Mouse (Mus musculus) adrenal gland, postnatal 0 days (tissue): ENCODE data around the gene Mri1. TPM values are rescaled to one million over a fixed set of nuclear protein-coding genes. Genes with fewer than 3 reads are reported as not detected.

Experiments
- microRNA-seq: library from miRNA; unstranded; fragments of <30 nt; microRNA quantifications from one replicate; pipeline ENCODE4, GENCODE M21; 2016; ENCODE audit warnings: borderline replicate concordance; ENCODE audit not compliant: insufficient number of aligned reads
- polyA plus RNA-seq: library from polyadenylated mRNA; unstranded; fragments of >200 nt; fragmentation: Nextera tagmentation; extraction: Ambion mirVana; gene quantifications from 2 replicates; pipeline ENCODE4 v1.2.1, GENCODE M21; 2015

The Mri1 gene
- 56.0 and 87.5 TPM in 2 replicates for polyA plus RNA-seq

DNA sequence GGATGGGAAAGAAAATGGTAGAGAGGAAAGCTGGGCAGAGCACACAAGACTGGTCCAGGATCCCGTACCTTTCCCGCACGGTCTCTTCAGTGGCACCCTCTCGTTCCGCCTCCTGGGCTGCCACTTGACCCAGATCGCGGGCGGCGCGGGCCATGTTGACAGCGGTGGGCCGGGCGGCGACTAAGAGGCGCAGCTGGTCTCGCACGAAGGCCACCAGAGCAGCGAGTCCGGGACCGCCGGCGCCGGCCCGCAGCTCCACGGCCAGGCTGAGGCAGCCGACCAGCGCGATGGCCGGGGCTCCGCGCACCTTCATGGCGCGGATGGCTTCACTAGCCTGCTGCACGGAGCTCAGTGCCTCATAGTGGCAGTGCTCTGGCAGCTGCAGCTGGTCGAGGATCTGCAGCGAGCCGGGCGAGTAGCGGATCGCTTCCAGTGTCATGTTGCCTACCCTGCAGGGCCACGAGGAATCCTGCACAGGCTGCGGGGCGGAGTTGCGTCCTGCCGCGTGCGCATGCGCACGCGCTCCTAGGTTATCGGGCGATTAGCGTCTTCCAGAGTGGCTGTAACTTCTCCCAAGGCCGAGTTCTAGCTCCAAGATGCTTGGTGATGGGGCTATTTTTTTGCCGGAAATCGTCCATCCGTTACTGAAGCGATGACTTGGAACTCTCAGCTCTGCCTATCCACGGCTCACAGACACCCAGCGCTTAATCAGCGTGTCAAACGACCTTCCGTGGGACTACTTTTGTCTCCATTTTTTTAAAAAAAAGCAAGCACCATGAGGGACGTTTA lies at the start of gene Mri1:
TSS of gene Mri1 (minus strand) at position 505 of the 789 bp plus-strand sequence.

GRCm38 (mm10) chr8:84269950-84270773 lies 13.0 kb upstream of the Mri1 start, which contains the start of gene Ccdc130:
Gene Ccdc130 (minus strand): TSS chr8:84270380.

GRCm38 (mm10) chr8:84249257-84250170 lies 7.6 kb downstream of the Mri1 start, which contains the start of gene D8Ertd738e:
Gene D8Ertd738e (minus strand): TSS chr8:84249719.

DNA sequence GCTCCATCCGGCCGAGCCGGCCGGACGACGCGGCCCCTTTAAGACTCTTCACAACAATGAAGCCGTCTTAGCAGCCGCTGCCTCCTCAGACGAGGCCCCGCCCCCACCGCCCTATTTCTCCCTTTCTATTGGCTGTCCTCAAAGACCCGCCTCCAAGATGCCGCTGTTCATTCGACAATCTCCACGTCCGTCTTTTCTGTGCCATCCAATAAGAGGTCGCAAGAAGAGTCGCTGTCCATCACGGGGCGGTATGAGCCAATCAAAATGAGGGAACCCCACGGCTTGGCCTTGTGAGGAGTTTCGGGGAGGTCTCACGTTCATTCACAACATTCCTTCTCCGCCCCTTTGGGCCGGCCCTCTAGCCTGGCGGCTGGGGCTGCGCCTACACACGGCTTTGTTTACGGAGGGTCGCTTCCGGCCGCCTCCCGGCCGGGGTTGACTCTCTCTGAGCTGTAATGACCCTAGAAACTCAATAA lies 20.1 kb downstream of the Mri1 start, which contains the start of gene Zswim4:
TSS of gene Zswim4 (minus strand) at position 58 of the 476 bp plus-strand sequence.

Small RNA genes lying within 50 kb of the gene (microRNA-seq; reads per million reads assigned to microRNA genes)
- gene Mir23a = 42,643 reads per million, percentile 98 among the genes with 10 or more reads in this experiment
- not detected for gene Mir24-2
- gene Mir27a = 411 reads per million, percentile 63 among the genes with 10 or more reads in this experiment
- gene Mir3074-2 = not detected

Other genes with a start within 250 kb of the Mri1 start
- gene 2210011C24Rik, start 245.2 kb downstream of the Mri1 start, polyA plus RNA-seq = 1.3 and 3.4 TPM in 2 replicates
- gene Palm3, start 235.9 kb downstream of the Mri1 start, polyA plus RNA-seq = 1.1 and 4.2 TPM in 2 replicates
- gene Il27ra, start 214.7 kb downstream of the Mri1 start, polyA plus RNA-seq = 0.97 and 2.4 TPM in 2 replicates
- 0.30 TPM in 1 of 2 replicates, not detected in the other for gene Rln3, start 212.3 kb downstream of the Mri1 start, polyA plus RNA-seq
- 1.0 and 1.3 TPM in 2 replicates for gene Gm10643, start 192.2 kb downstream of the Mri1 start, polyA plus RNA-seq
- 5.4 and 6.1 TPM in 2 replicates for gene Rfx1, start 190.5 kb downstream of the Mri1 start, polyA plus RNA-seq
- gene Dcaf15, start 152.6 kb downstream of the Mri1 start, polyA plus RNA-seq = 5.2 and 5.6 TPM in 2 replicates
- 0.17 and 0.58 TPM in 2 replicates for gene Podnl1, start 131.3 kb downstream of the Mri1 start, polyA plus RNA-seq
- 17.6 and 20.0 TPM in 2 replicates for gene Cc2d1a, start 109.4 kb downstream of the Mri1 start, polyA plus RNA-seq
- gene 4930432K21Rik, start 109.3 kb downstream of the Mri1 start, polyA plus RNA-seq = 1.3 TPM in 2 replicates
- gene Nanos3, start 72.1 kb downstream of the Mri1 start, polyA plus RNA-seq = 5.1 and 7.0 TPM in 2 replicates
- gene Zswim4, start 20.3 kb downstream of the Mri1 start, polyA plus RNA-seq = 7.2 and 10.3 TPM in 2 replicates
- gene D8Ertd738e, start 7.6 kb downstream of the Mri1 start, polyA plus RNA-seq = 370 and 375 TPM in 2 replicates
- 12.2 and 14.5 TPM in 2 replicates for gene Ccdc130, start 13.1 kb upstream of the Mri1 start, polyA plus RNA-seq
- gene Cacna1a, start 131.1 kb upstream of the Mri1 start, polyA plus RNA-seq = 3.3 TPM in 2 replicates